ENCODE assay signal across 13 mouse cellular contexts in the genomic region with DNA sequence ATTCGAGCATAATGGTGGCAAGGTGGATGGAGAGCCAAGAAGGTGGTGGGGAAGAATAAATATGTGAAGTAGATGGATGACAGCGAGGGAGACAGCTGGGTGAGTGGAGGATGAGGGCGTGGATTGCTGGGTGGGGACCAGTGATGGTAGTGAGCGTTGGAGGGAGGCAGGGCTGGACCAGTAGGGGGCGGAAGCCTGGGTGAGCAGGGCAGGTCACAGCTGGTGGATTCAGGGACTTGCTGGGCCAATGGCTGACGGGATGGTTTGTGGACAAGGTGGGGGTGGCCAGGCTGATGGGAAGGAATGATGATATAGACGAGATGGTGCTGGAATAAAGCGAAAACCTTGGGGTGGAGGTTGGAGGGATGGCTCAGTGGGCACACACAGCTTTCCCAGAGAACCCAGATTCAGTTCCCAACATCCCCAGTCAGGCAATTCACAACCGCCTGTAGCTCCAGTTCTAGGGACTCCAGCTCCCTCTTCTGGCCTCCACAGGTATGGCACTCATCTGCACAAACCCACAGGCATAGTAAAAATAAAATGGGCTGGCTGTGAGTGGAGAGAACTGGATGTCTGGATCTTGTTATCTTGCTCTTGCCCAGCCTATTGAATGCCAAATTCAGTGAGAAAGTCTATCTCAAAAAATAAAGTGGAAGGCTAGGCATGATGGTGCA. TPM values are rescaled to one million over a fixed set of nuclear protein-coding genes. Genes with fewer than 3 reads are reported as not detected.
A peak's percentile ranks its signal among the peaks of the same experiment; 100 is the strongest.
DNase-seq lines count a peak whose midpoint lies in the region; ATAC-seq and TF ChIP-seq lines count a peak whose summit lies in the region.
"Had no signal": no experiment of that assay in that cellular context is flagged by ENCODE, and none has a peak within 500 bp of the region (broad histone marks: within the 10 kb centered on the region; RNA-seq: fewer than 3 reads in every experiment).

No protein-coding gene starts in this region.

- H3K9ac ChIP-seq in hindbrain, postnatal 0 days (replicated peaks; ENCODE audit: low read length): no peak overlapping the region
- H3K9ac ChIP-seq in hindbrain, embryonic 16.5 days (ENCODE audit: low read depth, low read length): no peak overlapping the region
- H3K9ac ChIP-seq in stomach, postnatal 0 days (ENCODE audit: low read length): no peak overlapping the region
- H3K9ac ChIP-seq: lung, embryonic 15.5 days had no signal

- DNase-seq in hindbrain, postnatal 0 days (ENCODE audit: low spot score): no peak
- no peak for DNase-seq in thymus, adult 2 months
- no peak for DNase-seq in thymus, postnatal 25 days
- no peak for DNase-seq in stomach, postnatal 0 days (ENCODE audit: low spot score)
- no peak for DNase-seq in Muller cell, postnatal 12 days (ENCODE audit: inconsistent ontology term)
- DNase-seq in embryo, embryonic 10 days (ENCODE audit: low spot score): no peak
- DNase-seq: heart, postnatal 4 days had no signal

- WGBS in hindbrain, postnatal 0 days: 69% methylated on average over 9 of the region's 9 CpGs
- WGBS in hindbrain, embryonic 16.5 days: 75% methylated on average over 9 of the region's 9 CpGs
- WGBS in thymus, adult 2 months: 75% methylated on average over 9 of the region's 9 CpGs
- WGBS in stomach, postnatal 0 days: 61% methylated on average over 9 of the region's 9 CpGs

- no peak overlapping the region for H3K27ac ChIP-seq in hindbrain, postnatal 0 days
- no peak overlapping the region for H3K27ac ChIP-seq in hindbrain, embryonic 16.5 days (ENCODE audit: low read depth, low read length)
- H3K27ac ChIP-seq in thymus, adult 2 months (ENCODE audit: control insufficient read depth, insufficient read depth, low read length): no peak overlapping the region
- no peak overlapping the region for H3K27ac ChIP-seq in stomach, postnatal 0 days (replicated peaks)
- H3K27ac ChIP-seq: forebrain, embryonic 10.5 days; kidney, postnatal 0 days; lung, embryonic 15.5 days had no signal

- peak; percentile 23; the same call in 1 of the 2 replicates for TF ChIP-seq CTCF in hindbrain, postnatal 0 days (IDR thresholded peaks at IDR 0.05; ENCODE audit: low read depth)
- 0 out of 2 replicates have a peak, but pooled peaks have one; percentile 34 for TF ChIP-seq CTCF in thymus, adult 2 months (IDR thresholded peaks at IDR 0.05; ENCODE audit: borderline replicate concordance, control insufficient read depth, extremely low read depth, insufficient read depth, low read length, poor library complexity)
- peak; percentile 33 for TF ChIP-seq CTCF in stomach, postnatal 0 days (IDR thresholded peaks at IDR 0.05; ENCODE audit: low read depth)

- no peaks in the 10 kb centered on the region for H3K9me3 ChIP-seq in hindbrain, postnatal 0 days (ENCODE audit: low read length)
- H3K9me3 ChIP-seq in hindbrain, embryonic 16.5 days (ENCODE audit: control insufficient read depth, low read length): no peaks in the 10 kb centered on the region
- H3K9me3 ChIP-seq in stomach, postnatal 0 days (ENCODE audit: control insufficient read depth, low read length): no peaks in the 10 kb centered on the region
- H3K9me3 ChIP-seq: forebrain, embryonic 10.5 days; lung, embryonic 15.5 days had no signal

- H3K4me3 ChIP-seq in hindbrain, postnatal 0 days (ENCODE audit: low read length): no peak overlapping the region
- no peak overlapping the region for H3K4me3 ChIP-seq in hindbrain, embryonic 16.5 days (ENCODE audit: low read length)
- no peak overlapping the region for H3K4me3 ChIP-seq in thymus, adult 2 months (ENCODE audit: control insufficient read depth, insufficient read depth, low read length)
- H3K4me3 ChIP-seq in stomach, postnatal 0 days (ENCODE audit: low read depth, low read length): no peak overlapping the region
- H3K4me3 ChIP-seq: forebrain, embryonic 10.5 days; lung, embryonic 15.5 days had no signal

- no peak for TF ChIP-seq EP300 in stomach, postnatal 0 days (optimal IDR thresholded peaks at IDR 0.05)

- H3K4me2 ChIP-seq in hindbrain, postnatal 0 days (ENCODE audit: low read depth, low read length): no peak overlapping the region
- H3K4me2 ChIP-seq in hindbrain, embryonic 16.5 days (ENCODE audit: low read length): no peak overlapping the region
- H3K4me2 ChIP-seq in stomach, postnatal 0 days (replicated peaks; ENCODE audit: low read depth): no peak overlapping the region
- H3K4me2 ChIP-seq: lung, embryonic 15.5 days had no signal

- no peaks in the 10 kb centered on the region for H3K4me1 ChIP-seq in hindbrain, postnatal 0 days (ENCODE audit: insufficient read depth, low read length)
- peaks cover 3% of the 10 kb centered on the region; the same call in 1 of the 2 replicates for H3K4me1 ChIP-seq in hindbrain, embryonic 16.5 days (ENCODE audit: control insufficient read depth, insufficient read depth, low read depth, low read length)
- H3K4me1 ChIP-seq in thymus, adult 2 months (replicated peaks; ENCODE audit: control insufficient read depth, insufficient read depth, low read length): peaks cover 6% of the 10 kb centered on the region; the same call in 1 of the 2 replicates
- no peaks in the 10 kb centered on the region for H3K4me1 ChIP-seq in stomach, postnatal 0 days (replicated peaks; ENCODE audit: control insufficient read depth, insufficient read depth)

- TF ChIP-seq POLR2A in thymus, adult 2 months (IDR thresholded peaks at IDR 0.05; ENCODE audit: control insufficient read depth, extremely low read depth, insufficient read depth, low read length, poor library complexity): no peak

- no peaks in the 10 kb centered on the region for H3K36me3 ChIP-seq in hindbrain, postnatal 0 days (ENCODE audit: insufficient read depth, low read length)
- H3K36me3 ChIP-seq in hindbrain, embryonic 16.5 days (ENCODE audit: control insufficient read depth, insufficient read depth, low read length): no peaks in the 10 kb centered on the region
- H3K36me3 ChIP-seq in thymus, adult 2 months (ENCODE audit: control insufficient read depth, insufficient read depth, low read length): no peaks in the 10 kb centered on the region
- no peaks in the 10 kb centered on the region for H3K36me3 ChIP-seq in stomach, postnatal 0 days (ENCODE audit: control insufficient read depth, insufficient read depth, low read length)
- H3K36me3 ChIP-seq: forebrain, embryonic 10.5 days; lung, embryonic 15.5 days had no signal

- 0 out of 2 replicates have a peak, but pooled peaks cover 4% of the 10 kb centered on the region for H3K27me3 ChIP-seq in hindbrain, postnatal 0 days (ENCODE audit: insufficient read depth, low read length)
- peaks cover 17% of the 10 kb centered on the region for H3K27me3 ChIP-seq in hindbrain, embryonic 16.5 days (replicated peaks; ENCODE audit: control insufficient read depth, insufficient read depth, low read length)
- H3K27me3 ChIP-seq in thymus, adult 2 months (ENCODE audit: control insufficient read depth, insufficient read depth, low read length): no peaks in the 10 kb centered on the region
- no peaks in the 10 kb centered on the region for H3K27me3 ChIP-seq in stomach, postnatal 0 days (ENCODE audit: control insufficient read depth, insufficient read depth, low read length)

- ATAC-seq in hindbrain, postnatal 0 days: no peak
- ATAC-seq in hindbrain, embryonic 16.5 days: no peak
- ATAC-seq in common myeloid progenitor, adult 5-6 weeks (replicated peaks; ENCODE audit: low read depth, poor library complexity, severe bottlenecking): peak; percentile 46; the same call in 1 of the 2 replicates
- ATAC-seq in stomach, postnatal 0 days (ENCODE audit: low FRiP score, low TSS enrichment): no peak

RNA-seq across cellular contexts. Expression of a gene that starts 5.1 kb away (rescaled TPM):
- total RNA-seq in hindbrain, postnatal 0 days (2014; rRNA removed): 0.14 and 0.47 TPM in 2 replicates
- polyA plus RNA-seq in hindbrain, postnatal 0 days (2015; fragmentation: Nextera tagmentation; extraction: Ambion mirVana): 0.19 and 0.25 TPM in 2 replicates
- polyA plus RNA-seq in hindbrain, embryonic 16.5 days (2015; fragmentation: Nextera tagmentation; extraction: Ambion mirVana): 0.14 and 0.15 TPM in 2 replicates
- 0.53 and 0.55 TPM in 2 replicates for polyA plus RNA-seq in thymus, adult 2 months (2012; rRNA removed)
- total RNA-seq in common myeloid progenitor, adult 5-6 weeks (2017): not detected in 2 replicates
- polyA plus RNA-seq in stomach, postnatal 0 days (2015; fragmentation: Nextera tagmentation; extraction: Ambion mirVana): 0.21 and 0.32 TPM in 2 replicates

RNA-seq across cellular contexts. Expression of a gene that starts 12.5 kb away (rescaled TPM):
- 0.05 TPM in 1 of 2 replicates, not detected in the other for total RNA-seq in hindbrain, postnatal 0 days (2014; rRNA removed)
- 0.06 TPM in 1 of 2 replicates, not detected in the other for polyA plus RNA-seq in hindbrain, postnatal 0 days (2015; fragmentation: Nextera tagmentation; extraction: Ambion mirVana)
- polyA plus RNA-seq in hindbrain, embryonic 16.5 days (2015; fragmentation: Nextera tagmentation; extraction: Ambion mirVana): not detected in 2 replicates
- polyA plus RNA-seq in thymus, adult 2 months (2012; rRNA removed): 40.3 and 43.3 TPM in 2 replicates
- not detected in 2 replicates for total RNA-seq in common myeloid progenitor, adult 5-6 weeks (2017)
- polyA plus RNA-seq in stomach, postnatal 0 days (2015; fragmentation: Nextera tagmentation; extraction: Ambion mirVana): 0.13 and 0.22 TPM in 2 replicates
- polyA plus RNA-seq: forebrain, embryonic 10.5 days; stomach, embryonic 14.5 days had no signal

RNA-seq across cellular contexts. Expression of a gene that starts 23.0 kb away (rescaled TPM):
- total RNA-seq in hindbrain, postnatal 0 days (2014; rRNA removed): 19.7 and 19.8 TPM in 2 replicates
- 26.7 and 31.9 TPM in 2 replicates for polyA plus RNA-seq in hindbrain, postnatal 0 days (2015; fragmentation: Nextera tagmentation; extraction: Ambion mirVana)
- polyA plus RNA-seq in hindbrain, embryonic 16.5 days (2015; fragmentation: Nextera tagmentation; extraction: Ambion mirVana): 20.4 and 23.7 TPM in 2 replicates
- polyA plus RNA-seq in thymus, adult 2 months (2012; rRNA removed): 7.8 and 9.4 TPM in 2 replicates
- total RNA-seq in common myeloid progenitor, adult 5-6 weeks (2017): 3.1 TPM in 1 of 2 replicates, not detected in the other
- polyA plus RNA-seq in stomach, postnatal 0 days (2015; fragmentation: Nextera tagmentation; extraction: Ambion mirVana): 5.9 and 8.3 TPM in 2 replicates

RNA-seq across cellular contexts. Expression of a gene that starts 23.0 kb away (rescaled TPM):
- 311 and 319 TPM in 2 replicates for total RNA-seq in hindbrain, postnatal 0 days (2014; rRNA removed)
- polyA plus RNA-seq in hindbrain, postnatal 0 days (2015; fragmentation: Nextera tagmentation; extraction: Ambion mirVana): 138 and 152 TPM in 2 replicates
- 145 and 150 TPM in 2 replicates for polyA plus RNA-seq in hindbrain, embryonic 16.5 days (2015; fragmentation: Nextera tagmentation; extraction: Ambion mirVana)
- polyA plus RNA-seq in thymus, adult 2 months (2012; rRNA removed): 378 and 406 TPM in 2 replicates
- total RNA-seq in common myeloid progenitor, adult 5-6 weeks (2017): 29.5 and 38.8 TPM in 2 replicates
- 60.7 and 65.5 TPM in 2 replicates for polyA plus RNA-seq in stomach, postnatal 0 days (2015; fragmentation: Nextera tagmentation; extraction: Ambion mirVana)

RNA-seq across cellular contexts. Expression of a gene that starts 29.3 kb away (rescaled TPM):
- 26.3 and 30.0 TPM in 2 replicates for total RNA-seq in hindbrain, postnatal 0 days (2014; rRNA removed)
- polyA plus RNA-seq in hindbrain, postnatal 0 days (2015; fragmentation: Nextera tagmentation; extraction: Ambion mirVana): 17.6 and 18.7 TPM in 2 replicates
- 20.5 and 26.3 TPM in 2 replicates for polyA plus RNA-seq in hindbrain, embryonic 16.5 days (2015; fragmentation: Nextera tagmentation; extraction: Ambion mirVana)
- 208 and 235 TPM in 2 replicates for polyA plus RNA-seq in thymus, adult 2 months (2012; rRNA removed)
- total RNA-seq in common myeloid progenitor, adult 5-6 weeks (2017): 86.0 and 89.7 TPM in 2 replicates
- polyA plus RNA-seq in stomach, postnatal 0 days (2015; fragmentation: Nextera tagmentation; extraction: Ambion mirVana): 18.7 and 18.9 TPM in 2 replicates

Comparison
In these comparisons a context has a peak if more than half of its experiments do, and no peak if none do; other contexts are left out.
1. RNA of a gene that starts 12.5 kb away (polyA plus RNA-seq): 40.3 to 43.3 TPM in thymus, adult 2 months; 0.13 to 0.22 TPM in stomach, postnatal 0 days, 0.06 TPM in hindbrain, postnatal 0 days and not detected in hindbrain, embryonic 16.5 days; every median in the first group is over 10 times any median in the second.
2. Peak in every context shown above with its lines, with median percentiles within 50 percentile points of each other: CTCF ChIP-seq.